ENCODE assay signal across 26 mouse cellular contexts in genomic region chr19:59289042-59289441, GRCm38 (mm10). TPM values are rescaled to one million over a fixed set of nuclear protein-coding genes. Genes with fewer than 3 reads are reported as not detected.
"Had no signal": no experiment of that assay in that cellular context is flagged by ENCODE, and none has a peak within 500 bp of the region (broad histone marks: within the 10 kb centered on the region; RNA-seq: fewer than 3 reads in every experiment).

No protein-coding gene starts in this region.

- H3K4me1 ChIP-seq: embryonic facial prominence, embryonic 10.5 days; embryonic facial prominence, embryonic 12.5 days; embryonic facial prominence, embryonic 13.5 days; embryonic facial prominence, embryonic 15.5 days; forebrain, embryonic 10.5 days; forebrain, embryonic 12.5 days; forebrain, embryonic 13.5 days; forebrain, embryonic 15.5 days had no signal

- H3K9me3 ChIP-seq: embryonic facial prominence, embryonic 10.5 days; embryonic facial prominence, embryonic 12.5 days; embryonic facial prominence, embryonic 13.5 days; embryonic facial prominence, embryonic 15.5 days; forebrain, embryonic 10.5 days; forebrain, embryonic 12.5 days; forebrain, embryonic 13.5 days; forebrain, embryonic 15.5 days had no signal

- H3K27ac ChIP-seq: embryonic facial prominence, embryonic 10.5 days; embryonic facial prominence, embryonic 12.5 days; embryonic facial prominence, embryonic 13.5 days; embryonic facial prominence, embryonic 15.5 days; forebrain, embryonic 10.5 days; forebrain, embryonic 12.5 days; forebrain, embryonic 13.5 days; gastrocnemius, adult 2 months; heart, adult 2 months had no signal

- DNase-seq: cerebellum, adult 9-10 months; cerebellum, adult 9-11 months; cerebellum, postnatal 10 days; cerebellum, postnatal 14 days; cerebellum, postnatal 25 days; cerebellum, postnatal 36 days; embryo, embryonic 11 days; forebrain, postnatal 0 days; gastrocnemius, adult 2 months; gastrocnemius, postnatal 10 days; gastrocnemius, postnatal 14 days; gastrocnemius, postnatal 25 days; gastrocnemius, postnatal 36 days; heart, adult 18-20 months; heart, adult 2 months had no signal

- H3K36me3 ChIP-seq: embryonic facial prominence, embryonic 10.5 days; embryonic facial prominence, embryonic 12.5 days; embryonic facial prominence, embryonic 13.5 days; embryonic facial prominence, embryonic 15.5 days; forebrain, embryonic 10.5 days; forebrain, embryonic 12.5 days; forebrain, embryonic 15.5 days had no signal

- ATAC-seq: forebrain, embryonic 13.5 days; forebrain, embryonic 14.5 days; forebrain, embryonic 15.5 days; forebrain, embryonic 16.5 days; forebrain, postnatal 0 days had no signal

- H3K9ac ChIP-seq: embryonic facial prominence, embryonic 12.5 days; embryonic facial prominence, embryonic 13.5 days; embryonic facial prominence, embryonic 15.5 days; forebrain, embryonic 12.5 days; forebrain, embryonic 13.5 days; forebrain, embryonic 15.5 days; forebrain, postnatal 0 days had no signal

- H3K4me3 ChIP-seq: embryonic facial prominence, embryonic 10.5 days; embryonic facial prominence, embryonic 12.5 days; embryonic facial prominence, embryonic 13.5 days; embryonic facial prominence, embryonic 15.5 days; erythroblast, embryonic 14.5 days; forebrain, embryonic 10.5 days; forebrain, embryonic 12.5 days; forebrain, embryonic 13.5 days; forebrain, embryonic 15.5 days; gastrocnemius, adult 2 months; heart, adult 2 months had no signal

- H3K27me3 ChIP-seq: embryonic facial prominence, embryonic 12.5 days; embryonic facial prominence, embryonic 13.5 days; embryonic facial prominence, embryonic 15.5 days; forebrain, embryonic 12.5 days; forebrain, embryonic 13.5 days; forebrain, embryonic 15.5 days had no signal

RNA-seq across cellular contexts. Expression of gene Slc18a2, which starts 28.3 kb away (rescaled TPM):
- polyA plus RNA-seq: erythroblast, embryonic 14.5 days had no signal
